Comparison of ENCODE assay signal across 8 mouse cellular contexts in genomic region chr13:13437460-13438015, GRCm38 (mm10). TPM values are rescaled to one million over a fixed set of nuclear protein-coding genes. Genes with fewer than 3 reads are reported as not detected.
DNase-seq lines count a peak whose midpoint lies in the region; ATAC-seq and TF ChIP-seq lines count a peak whose summit lies in the region.
"Not testable (repeated sequence)": the region's sequence is repeated elsewhere in the genome, so short reads cannot be mapped to it uniquely, and the experiment has no call there.

Gene Nid1 (plus strand): TSS chr13:13437551.

- H3K27ac ChIP-seq in forebrain, embryonic 11.5 days (ENCODE audit: low read depth, low read length); hindbrain, embryonic 12.5 days; liver, embryonic 15.5 days (replicated peaks); midbrain, embryonic 16.5 days (ENCODE audit: low read length); testis, adult 2 months (ENCODE audit: control insufficient read depth, insufficient read depth, low read depth, low read length): not testable (repeated sequence)

- not testable (repeated sequence) for H3K27me3 ChIP-seq in forebrain, embryonic 11.5 days (ENCODE audit: control insufficient read depth, insufficient read depth, low read length); hindbrain, embryonic 12.5 days; liver, embryonic 15.5 days; midbrain, embryonic 16.5 days (ENCODE audit: control insufficient read depth, insufficient read depth, low read depth, low read length); testis, adult 2 months (ENCODE audit: control insufficient read depth, insufficient read depth, low read length)

- H3K4me2 ChIP-seq in forebrain, embryonic 11.5 days (ENCODE audit: low read depth, low read length, severe bottlenecking) = peak within 1 kb of the TSS; percentile 34
- H3K4me2 ChIP-seq in hindbrain, embryonic 12.5 days (replicated peaks) = peak within 1 kb of the TSS; percentile 45
- H3K4me2 ChIP-seq in liver, embryonic 15.5 days = peak within 1 kb of the TSS; percentile 33
- peak within 1 kb of the TSS; percentile 41; the same call in 1 of the 2 replicates for H3K4me2 ChIP-seq in midbrain, embryonic 16.5 days (ENCODE audit: low read length)

- TF ChIP-seq CTCF in testis, adult 2 months (IDR thresholded peaks at IDR 0.05; ENCODE audit: control insufficient read depth, insufficient read depth, insufficient replicate concordance, low read depth, low read length) = not testable (repeated sequence)

- not testable (repeated sequence) for H3K9me3 ChIP-seq in forebrain, embryonic 11.5 days (ENCODE audit: control insufficient read depth, low read length); hindbrain, embryonic 12.5 days (replicated peaks); liver, embryonic 15.5 days (replicated peaks); midbrain, embryonic 16.5 days (replicated peaks; ENCODE audit: control insufficient read depth, low read length, poor library complexity, severe bottlenecking)

- not testable (repeated sequence) for TF ChIP-seq POLR2A in testis, adult 2 months (IDR thresholded peaks at IDR 0.05; ENCODE audit: control insufficient read depth, low read depth, low read length)

- peak within 1 kb of the TSS; percentile 12; the same call in 1 of the 2 replicates for H3K4me3 ChIP-seq in forebrain, embryonic 11.5 days (ENCODE audit: low read depth, low read length)
- peak within 1 kb of the TSS; percentile 28 for H3K4me3 ChIP-seq in hindbrain, embryonic 12.5 days
- peak within 1 kb of the TSS; percentile 21 for H3K4me3 ChIP-seq in liver, embryonic 15.5 days (replicated peaks)
- peak within 1 kb of the TSS; percentile 19; the same call in 1 of the 2 replicates for H3K4me3 ChIP-seq in midbrain, embryonic 16.5 days (ENCODE audit: low read depth, low read length)
- not testable (repeated sequence) for H3K4me3 ChIP-seq in testis, adult 2 months (ENCODE audit: control insufficient read depth, low read depth, low read length)

- H3K9ac ChIP-seq in forebrain, embryonic 11.5 days (ENCODE audit: low read length); hindbrain, embryonic 12.5 days; liver, embryonic 15.5 days; midbrain, embryonic 16.5 days (ENCODE audit: low read depth, low read length): not testable (repeated sequence)

- 0% methylated on average over 18 of the region's 39 CpGs for WGBS in forebrain, embryonic 11.5 days
- WGBS in hindbrain, embryonic 12.5 days = 2% methylated on average over 22 of the region's 39 CpGs
- under 1% methylated on average over 33 of the region's 39 CpGs for WGBS in liver, embryonic 15.5 days (ENCODE audit: insufficient replicate concordance)
- 0% methylated on average over 19 of the region's 39 CpGs for WGBS in midbrain, embryonic 16.5 days

- peak; percentile 83 for ATAC-seq in forebrain, embryonic 11.5 days (replicated peaks; ENCODE audit: low FRiP score)
- ATAC-seq in hindbrain, embryonic 12.5 days (ENCODE audit: low FRiP score) = peak; percentile 76
- peak; percentile 48 for ATAC-seq in liver, embryonic 15.5 days (ENCODE audit: insufficient read depth)
- ATAC-seq in midbrain, embryonic 16.5 days = peak; percentile 77

- not testable (repeated sequence) for H3K4me1 ChIP-seq in forebrain, embryonic 11.5 days (replicated peaks; ENCODE audit: control insufficient read depth, insufficient read depth, low read length); hindbrain, embryonic 12.5 days; liver, embryonic 15.5 days (replicated peaks); midbrain, embryonic 16.5 days (ENCODE audit: control insufficient read depth, insufficient read depth, low read length); testis, adult 2 months (ENCODE audit: control insufficient read depth, insufficient read depth, low read length)

- H3K36me3 ChIP-seq in forebrain, embryonic 11.5 days (ENCODE audit: control insufficient read depth, insufficient read depth, low read length); hindbrain, embryonic 12.5 days; liver, embryonic 15.5 days (replicated peaks); midbrain, embryonic 16.5 days (ENCODE audit: control insufficient read depth, insufficient read depth, low read length); testis, adult 2 months (ENCODE audit: control insufficient read depth, insufficient read depth, low read length): not testable (repeated sequence)

- DNase-seq in adrenal gland, adult 8-10 months = not testable (repeated sequence)
- DNase-seq in forebrain, embryonic 11.5 days (ENCODE audit: low spot score) = peak; percentile 53
- peak; percentile 41 to 76 for DNase-seq in heart, adult 18-20 months
- peak; percentile 19 to 34 for DNase-seq in kidney, postnatal 36 days

RNA-seq across cellular contexts. Expression of gene Nid1, which starts in this region (rescaled TPM):
- total RNA-seq in adrenal gland, adult 8-10 months (2022) = 10 to 100 TPM; 37.4 to 71.1 (median 51.9) TPM
- polyA plus RNA-seq in forebrain, embryonic 11.5 days (2014; fragmentation: Nextera tagmentation; extraction: Ambion mirVana) = 43.9 and 44.3 TPM in 2 replicates
- total RNA-seq in heart, adult 18-20 months (2021) = 10 to 100 TPM; 44.3 to 51.5 TPM
- 51.8 and 58.7 TPM in 2 replicates for polyA plus RNA-seq in hindbrain, embryonic 12.5 days (2016; fragmentation: Nextera tagmentation; extraction: Ambion mirVana)
- 26.3 and 33.4 TPM in 2 replicates for polyA plus RNA-seq in liver, embryonic 15.5 days (2015; fragmentation: Nextera tagmentation; extraction: Ambion mirVana)
- 35.7 and 37.8 TPM in 2 replicates for polyA plus RNA-seq in midbrain, embryonic 16.5 days (2015; fragmentation: Nextera tagmentation; extraction: Ambion mirVana)
- polyA plus RNA-seq in testis, adult 2 months (2012; rRNA removed) = 14.8 and 16.3 TPM in 2 replicates
